Mouse (Mus musculus): ENCODE results near the gene Hist1h4b.
A peak's percentile ranks its signal among the peaks of the same experiment; 100 is the strongest.

DNA sequence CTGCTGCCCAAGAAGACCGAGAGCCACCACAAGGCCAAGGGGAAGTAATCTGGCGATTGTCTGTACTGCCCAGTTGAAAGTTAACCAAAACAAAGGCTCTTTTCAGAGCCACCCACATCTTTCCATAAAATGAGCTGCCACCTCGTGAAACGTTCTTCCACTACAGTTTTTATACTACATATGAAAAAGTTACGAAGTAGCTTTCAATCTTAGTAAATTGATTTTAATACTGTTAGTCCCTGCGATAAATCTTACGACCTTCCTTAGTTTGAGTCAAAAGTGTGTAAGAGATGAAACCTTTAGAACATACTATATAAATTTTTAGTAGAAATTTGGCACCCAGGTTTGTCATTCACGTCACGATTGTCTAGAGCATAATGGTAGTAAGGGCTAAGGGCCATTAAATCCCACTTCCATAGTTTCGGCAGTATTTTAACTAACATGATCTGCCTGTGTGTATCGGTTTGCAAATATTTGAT, 5.3 kb upstream of the Hist1h4b start:
- TF ChIP-seq POLR2A (IDR thresholded peaks at IDR 0.05; ENCODE audit: control insufficient read depth in 1 of 2, insufficient read depth in 1 of 2, low read depth in 1 of 2, low read length in 2 of 2, poor library complexity in 1 of 2) = peak; percentile 89 to 99; a peak in 2 of 4 replicates
- TF ChIP-seq EP300 (IDR thresholded peaks at IDR 0.05; ENCODE audit: low read depth in 1 of 2, low read length in 2 of 2) = no peak
- TF ChIP-seq USF1 (IDR thresholded peaks at IDR 0.05; ENCODE audit: low read depth, low read length) = no peak
- no peak for TF ChIP-seq MEF2A (IDR thresholded peaks at IDR 0.05; ENCODE audit: extremely low read depth, insufficient replicate concordance, low read depth, low read length, poor library complexity, severe bottlenecking)
- TF ChIP-seq GATA1 (IDR thresholded peaks at IDR 0.05; ENCODE audit: low read depth, low read length) = no peak
- TF ChIP-seq MAX (IDR thresholded peaks at IDR 0.05; ENCODE audit: low read length) = no peak
- TF ChIP-seq MAZ (IDR thresholded peaks at IDR 0.05; ENCODE audit: low read depth, low read length) = no peak
- no peak for TF ChIP-seq CHD2 (IDR thresholded peaks at IDR 0.05; ENCODE audit: low read length)
- no peak for TF ChIP-seq CTCF (IDR thresholded peaks at IDR 0.05 in 2 of 3, conservative IDR thresholded peaks at IDR 0.05 in 1 of 3; ENCODE audit: control insufficient read depth in 1 of 3, insufficient read depth in 1 of 3, low read depth in 2 of 3, low read length in 3 of 3, poor library complexity in 1 of 3, severe bottlenecking in 1 of 3)

Data from MEL (cell line).